Mouse (Mus musculus) heart, embryonic 14.5 days (tissue): ENCODE measurements around the gene Disp3. TPM values are rescaled to one million over a fixed set of nuclear protein-coding genes. Genes with fewer than 3 reads are reported as not detected.

ENCODE experiments used
- ATAC-seq: fragments of 200-750 bp; cut with Nextera tagmentation; 2 replicates; pipeline ENCODE4 v1.8.0; 2017; ENCODE audit warnings: low read depth, moderate TSS enrichment; ENCODE audit not compliant: insufficient number of reproducible peaks, insufficient read depth, low FRiP score
- H3K27ac ChIP-seq, 2 experiments: fragments of 200-500 bp in 1 of 2; fragments of 300-500 bp in 1 of 2; sonication (generic) in 1 of 2; replicated peaks in 1 of 2; 2 replicates each; pipeline ENCODE4 v1.5.1; 2012 to 2014; ENCODE audit warnings: low read depth in 2 of 2, low read length in 2 of 2, control low read depth in 1 of 2, mild to moderate bottlenecking in 1 of 2, mixed read lengths in 1 of 2; ENCODE audit not compliant: control insufficient read depth in 1 of 2, insufficient read depth in 1 of 2
- H3K27me3 ChIP-seq: fragments of 300-500 bp; sonication (generic); 2 replicates; pipeline ENCODE4 v1.6.1; 2014; ENCODE audit warnings: mild to moderate bottlenecking, low read length, control low read depth; ENCODE audit not compliant: control insufficient read depth, insufficient read depth
- H3K36me3 ChIP-seq: fragments of 300-500 bp; sonication (generic); 2 replicates; pipeline ENCODE4 v1.6.1; 2014; ENCODE audit warnings: mild to moderate bottlenecking, control low read depth, low read length, mixed read lengths; ENCODE audit not compliant: control insufficient read depth, insufficient read depth
- H3K4me1 ChIP-seq, 2 experiments: fragments of 200-500 bp in 1 of 2; fragments of 300-500 bp in 1 of 2; sonication (generic) in 1 of 2; 2 replicates each; pipeline ENCODE4 v1.6.1; 2012 to 2014; ENCODE audit warnings: low read length in 2 of 2, control low read depth in 1 of 2, mixed read lengths in 1 of 2; ENCODE audit not compliant: control insufficient read depth in 2 of 2, insufficient read depth in 2 of 2
- H3K4me2 ChIP-seq: fragments of 300-500 bp; sonication (generic); 2 replicates; pipeline ENCODE4 v1.6.1; 2014; ENCODE audit warnings: mild to moderate bottlenecking, low read length
- H3K4me3 ChIP-seq, 2 experiments: fragments of 200-500 bp in 1 of 2; fragments of 300-500 bp in 1 of 2; sonication (generic) in 1 of 2; 2 replicates each; pipeline ENCODE4 v1.5.1; 2012 to 2014; ENCODE audit warnings: low read length in 2 of 2, mild to moderate bottlenecking in 2 of 2, control low read depth in 1 of 2, low read depth in 1 of 2, moderate library complexity in 1 of 2; ENCODE audit not compliant: control insufficient read depth in 1 of 2, insufficient read depth in 1 of 2
- H3K9ac ChIP-seq: fragments of 300-500 bp; sonication (generic); 2 replicates; pipeline ENCODE4 v1.6.1; 2014; ENCODE audit warnings: mild to moderate bottlenecking, low read length
- H3K9me3 ChIP-seq: fragments of 300-500 bp; sonication (generic); 2 replicates; pipeline ENCODE4 v1.6.1; 2016; ENCODE audit warnings: low read length, control low read depth; ENCODE audit not compliant: control insufficient read depth
- WGBS: fragments of 180-500 bp; shearing (Covaris S2); extraction: QIAGEN DNeasy Blood & Tissue Kit; methylation state at CpG from one replicate; pipeline ENCODE4 v1.1.7; 2014; 5-methylcytosine and 5-hydroxymethylcytosine counted together
- polyA plus RNA-seq: library from polyadenylated mRNA; unstranded; fragments of >200 nt; fragmentation: Nextera tagmentation; extraction: Ambion mirVana; gene quantifications from 2 replicates; pipeline ENCODE4 v1.2.1, GENCODE M21; 2014

Gene Disp3
- polyA plus RNA-seq, 1 experiment from 2014 or later, result 0.04 TPM

DNA sequence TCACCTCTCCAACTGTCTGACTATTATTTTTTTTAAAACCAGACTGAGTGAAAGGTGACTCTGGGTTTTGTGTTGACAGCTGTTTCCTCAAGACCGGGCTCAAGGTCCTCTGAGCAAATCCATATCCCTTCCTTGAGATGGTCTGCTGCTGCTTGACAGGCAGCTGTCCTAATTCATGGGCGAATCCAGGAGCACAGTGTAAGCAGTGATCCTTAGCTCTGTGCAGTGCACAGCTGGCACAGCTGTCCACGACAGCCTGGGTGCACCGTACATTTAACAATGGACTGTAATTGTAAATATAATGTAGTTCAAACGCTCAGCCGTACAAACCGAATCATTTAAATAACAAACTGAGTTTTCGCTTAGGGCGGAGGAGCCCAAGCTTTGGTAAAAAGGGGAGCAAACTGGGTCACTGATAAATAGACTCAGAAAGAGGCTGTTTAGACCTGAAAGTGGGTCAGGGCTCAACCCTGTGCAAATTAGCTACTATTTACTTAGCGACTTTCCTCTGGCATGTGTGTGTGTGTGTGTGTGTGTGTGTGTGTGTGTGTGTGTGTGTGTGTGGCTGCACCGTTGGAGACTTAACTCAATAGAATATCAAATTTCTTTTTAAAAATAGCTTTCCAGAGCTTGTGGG lies 72.4 kb downstream of the Disp3 start:
- WGBS, result 52% methylated on average over 11 of the region's 11 CpGs
- H3K4me3 ChIP-seq, result no peak overlapping the region
- no peaks in the 10 kb centered on the region for H3K36me3 ChIP-seq
- ATAC-seq, result no peak
- H3K9me3 ChIP-seq, result no peaks in the 10 kb centered on the region
- no peak overlapping the region for H3K4me2 ChIP-seq
- no peaks in the 10 kb centered on the region for H3K4me1 ChIP-seq
- no peak overlapping the region for H3K27ac ChIP-seq
- no peak overlapping the region for H3K9ac ChIP-seq
- H3K27me3 ChIP-seq, result peaks cover 42% of the 10 kb centered on the region

- no peak overlapping the region for H3K27ac ChIP-seq
- H3K27me3 ChIP-seq, result peaks cover 35% of the 10 kb centered on the region
- no peaks in the 10 kb centered on the region for H3K9me3 ChIP-seq
- no peak overlapping the region for H3K9ac ChIP-seq
- no peaks in the 10 kb centered on the region for H3K36me3 ChIP-seq
- ATAC-seq, result no peak
- no peak overlapping the region for H3K4me3 ChIP-seq
- no peaks in the 10 kb centered on the region for H3K4me1 ChIP-seq
- H3K4me2 ChIP-seq, result no peak overlapping the region
- WGBS, result 42% methylated on average over 5 of the region's 5 CpGs
Measured at GRCm38 (mm10) chr4:148214460-148215136, 73.2 kb downstream of the Disp3 start.

DNA sequence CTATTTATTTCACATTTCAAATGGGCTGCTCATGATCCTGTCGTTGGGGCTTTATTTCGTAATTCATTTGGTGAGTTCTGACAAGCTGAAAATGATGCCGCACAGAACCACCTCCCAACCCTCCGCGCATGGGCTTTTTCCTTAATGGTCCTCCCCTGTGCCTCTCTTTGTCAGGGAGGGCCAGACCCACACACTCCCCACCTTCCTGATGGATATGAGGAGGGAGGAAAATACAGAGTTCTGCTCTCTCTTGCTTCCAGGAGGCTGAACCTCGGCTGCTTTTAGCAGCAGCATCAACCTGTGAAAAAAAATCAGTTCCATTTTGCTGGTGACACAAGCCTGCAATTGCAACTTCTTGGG lies 82.9 kb downstream of the Disp3 start:
- H3K4me1 ChIP-seq, result no peaks in the 10 kb centered on the region
- no peak overlapping the region for H3K4me2 ChIP-seq
- 54% methylated on average over 6 of the region's 6 CpGs for WGBS

DNA sequence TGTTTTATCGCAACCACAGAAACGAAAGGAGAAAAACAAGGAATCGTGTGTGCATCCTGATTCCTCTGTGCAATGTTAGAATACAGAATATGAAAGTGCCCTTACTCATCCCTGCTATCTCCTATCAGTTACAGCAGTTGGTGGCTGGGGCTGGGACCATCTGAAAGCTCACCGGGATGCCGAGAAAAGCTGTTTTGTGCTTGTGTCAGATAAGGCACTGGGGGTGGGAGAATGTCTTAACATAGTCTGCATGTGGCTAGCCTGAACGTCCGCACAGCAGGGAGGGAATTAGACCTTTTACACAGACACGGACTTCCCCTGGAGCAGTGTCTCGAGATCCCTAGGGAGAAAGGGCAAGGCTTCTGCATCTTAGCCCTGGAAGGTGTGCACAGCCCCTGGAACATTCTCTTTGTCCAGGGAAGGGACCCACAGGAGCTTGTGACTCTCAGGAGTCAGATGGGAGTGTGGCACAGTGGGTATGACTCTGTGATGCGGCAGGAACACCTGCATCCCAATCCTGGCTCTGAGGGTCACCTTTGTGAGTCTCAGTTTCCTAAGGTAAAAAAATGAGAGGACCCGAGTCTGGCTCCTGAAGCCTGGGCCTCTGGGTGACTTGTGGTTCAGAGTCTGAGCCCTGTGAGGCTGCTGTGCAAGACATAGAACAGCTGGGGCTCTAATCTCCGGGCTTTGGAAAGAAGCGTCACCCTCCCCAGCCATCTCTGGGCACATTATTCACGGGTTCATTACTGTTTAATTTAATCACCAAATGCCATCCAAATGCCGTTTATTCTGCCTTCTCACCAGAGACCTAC lies 83.5 kb downstream of the Disp3 start:
- no peaks in the 10 kb centered on the region for H3K9me3 ChIP-seq
- 0 out of 2 replicates have a peak, but pooled peaks have one; percentile 47 for ATAC-seq
- no peaks in the 10 kb centered on the region; the same call in 1 of the 2 replicates for H3K27me3 ChIP-seq
- H3K4me2 ChIP-seq, result no peak overlapping the region
- no peak overlapping the region for H3K4me3 ChIP-seq
- H3K4me1 ChIP-seq, result no peaks in the 10 kb centered on the region
- H3K27ac ChIP-seq, result no peak overlapping the region
- H3K9ac ChIP-seq, result no peak overlapping the region
- no peaks in the 10 kb centered on the region for H3K36me3 ChIP-seq
- WGBS, result 45% methylated on average over 15 of the region's 15 CpGs

More for the DNA sequence above, 82.9 kb downstream of the Disp3 start:
- no peaks in the 10 kb centered on the region for H3K9me3 ChIP-seq
- no peaks in the 10 kb centered on the region; the same call in 1 of the 2 replicates for H3K27me3 ChIP-seq
- no peak overlapping the region for H3K4me3 ChIP-seq
- H3K36me3 ChIP-seq, result no peaks in the 10 kb centered on the region
- H3K9ac ChIP-seq, result no peak overlapping the region
- no peak overlapping the region for H3K27ac ChIP-seq
- no peak for ATAC-seq

DNA sequence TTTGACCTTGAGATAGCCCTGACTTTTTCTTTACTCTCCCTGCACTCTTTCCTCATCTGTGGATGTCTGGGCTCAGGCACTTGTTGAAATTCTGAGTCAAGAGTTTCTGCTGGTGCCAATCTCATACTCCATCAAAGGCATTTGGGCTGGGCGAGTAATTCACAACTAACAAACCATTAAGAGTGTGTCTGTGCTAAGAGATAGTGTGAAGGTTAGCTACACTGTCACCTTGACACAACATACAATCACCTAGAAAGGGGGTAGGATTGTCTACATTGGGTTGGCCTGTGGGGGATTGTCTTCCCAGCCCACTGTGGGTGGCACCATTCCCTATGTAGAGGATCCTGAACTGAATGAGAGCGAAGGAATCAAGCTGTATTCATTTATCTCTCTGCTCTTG lies 84.2 kb downstream of the Disp3 start:
- Histone ChIP-seq H3K4me3 (no peak overlapping the region), H3K9ac (no peak overlapping the region), H3K36me3 (no peaks in the 10 kb centered on the region), H3K27ac (no peak overlapping the region), H3K9me3 (no peaks in the 10 kb centered on the region), H3K4me1 (no peaks in the 10 kb centered on the region), H3K4me2 (no peak overlapping the region), H3K27me3 (no peaks in the 10 kb centered on the region; the same call in 1 of the 2 replicates)
- 80% methylated on average over 2 of the region's 2 CpGs for WGBS
- ATAC-seq, result no peak

- Histone ChIP-seq H3K4me2 (no peak overlapping the region), H3K9ac (no peak overlapping the region), H3K9me3 (no peaks in the 10 kb centered on the region), H3K36me3 (no peaks in the 10 kb centered on the region), H3K27me3 (no peaks in the 10 kb centered on the region; the same call in 1 of the 2 replicates), H3K27ac (no peak overlapping the region), H3K4me1 (no peaks in the 10 kb centered on the region), H3K4me3 (no peak overlapping the region)
- WGBS, result 46% methylated on average over 10 of the region's 10 CpGs
- no peak for ATAC-seq
Measured at GRCm38 (mm10) chr4:148198721-148199120, 89.0 kb downstream of the Disp3 start.

GRCm38 (mm10) chr4:148194400-148194799 lies 93.4 kb downstream of the Disp3 start:
- Histone ChIP-seq H3K27ac (no peak overlapping the region), H3K4me1 (no peaks in the 10 kb centered on the region), H3K36me3 (no peaks in the 10 kb centered on the region), H3K4me2 (no peak overlapping the region), H3K9me3 (no peaks in the 10 kb centered on the region), H3K9ac (no peak overlapping the region), H3K4me3 (no peak overlapping the region), H3K27me3 (no peaks in the 10 kb centered on the region; the same call in 1 of the 2 replicates)
- no peak; the same call in 1 of the 2 replicates for ATAC-seq
